Mouse (Mus musculus): ENCODE measurements at regions not wholly inside any gene's neighbourhood (a gene's known extent, or its start where the extent isn't known, plus 50 kb on each side); places are given as distances from the start of the nearest gene placed in this dataset.
A peak's percentile ranks its signal among the peaks of the same experiment; 100 is the strongest.

GRCm38 (mm10) chr15:5447707-5448496, 203.9 kb upstream of the Ptger4 start:
- ATAC-seq (ENCODE audit: low read depth) (no peak), DNase-seq (ENCODE audit: low spot score) (no peak)
- Histone ChIP-seq H3K4me3 (ENCODE audit: low read depth, low read length) (no peak overlapping the region), H3K9ac (ENCODE audit: low read depth, low read length) (no peak overlapping the region), H3K9me3 (ENCODE audit: control insufficient read depth, low read length) (no peaks in the 10 kb centered on the region), H3K4me2 (ENCODE audit: low read depth, low read length) (no peak overlapping the region), H3K4me1 (ENCODE audit: control insufficient read depth, insufficient read depth, low read length) (no peaks in the 10 kb centered on the region), H3K27ac (replicated peaks; ENCODE audit: low read depth, low read length) (no peak overlapping the region), H3K27me3 (replicated peaks; ENCODE audit: control insufficient read depth, insufficient read depth, low read length) (no peaks in the 10 kb centered on the region), H3K36me3 (ENCODE audit: control insufficient read depth, insufficient read depth, low read length) (no peaks in the 10 kb centered on the region)
- WGBS: 92% methylated on average over 2 of the region's 2 CpGs

GRCm38 (mm10) chr15:5459083-5459482, 215.1 kb upstream of the Ptger4 start:
- 87% methylated on average over 3 of the region's 3 CpGs for WGBS
- H3K27me3 ChIP-seq (replicated peaks; ENCODE audit: control insufficient read depth, insufficient read depth, low read length): no peaks in the 10 kb centered on the region
- H3K9me3 ChIP-seq (ENCODE audit: control insufficient read depth, low read length): no peaks in the 10 kb centered on the region
- no peaks in the 10 kb centered on the region for H3K4me1 ChIP-seq (ENCODE audit: control insufficient read depth, insufficient read depth, low read length)
- H3K27ac ChIP-seq (replicated peaks; ENCODE audit: low read depth, low read length): no peak overlapping the region
- H3K36me3 ChIP-seq (ENCODE audit: control insufficient read depth, insufficient read depth, low read length): no peaks in the 10 kb centered on the region
- no peak overlapping the region for H3K4me2 ChIP-seq (ENCODE audit: low read depth, low read length)
- ATAC-seq (ENCODE audit: low read depth): no peak
- no peak overlapping the region for H3K9ac ChIP-seq (ENCODE audit: low read depth, low read length)
- no peak overlapping the region for H3K4me3 ChIP-seq (ENCODE audit: low read depth, low read length)
- DNase-seq (ENCODE audit: low spot score): no peak

GRCm38 (mm10) chr15:5459580-5459979, 215.6 kb upstream of the Ptger4 start:
- no peaks in the 10 kb centered on the region for H3K9me3 ChIP-seq (ENCODE audit: control insufficient read depth, low read length)
- no peak overlapping the region for H3K9ac ChIP-seq (ENCODE audit: low read depth, low read length)
- H3K4me3 ChIP-seq (ENCODE audit: low read depth, low read length): no peak overlapping the region
- H3K27ac ChIP-seq (replicated peaks; ENCODE audit: low read depth, low read length): no peak overlapping the region
- no peaks in the 10 kb centered on the region for H3K36me3 ChIP-seq (ENCODE audit: control insufficient read depth, insufficient read depth, low read length)
- no peak for ATAC-seq (ENCODE audit: low read depth)
- no peak for DNase-seq (ENCODE audit: low spot score)
- 85% methylated on average over 4 of the region's 4 CpGs for WGBS
- H3K4me2 ChIP-seq (ENCODE audit: low read depth, low read length): no peak overlapping the region
- no peaks in the 10 kb centered on the region for H3K27me3 ChIP-seq (replicated peaks; ENCODE audit: control insufficient read depth, insufficient read depth, low read length)
- H3K4me1 ChIP-seq (ENCODE audit: control insufficient read depth, insufficient read depth, low read length): no peaks in the 10 kb centered on the region

GRCm38 (mm10) chr15:5462651-5463050, 218.7 kb upstream of the Ptger4 start:
- no peak for ATAC-seq (ENCODE audit: low read depth)
- WGBS: 80% methylated on average over 3 of the region's 3 CpGs

GRCm38 (mm10) chr15:5464732-5465131, 220.7 kb upstream of the Ptger4 start:
- ATAC-seq (ENCODE audit: low read depth): no peak
- no peak for DNase-seq (ENCODE audit: low spot score)
- 82% methylated on average over 5 of the region's 5 CpGs for WGBS

More at GRCm38 (mm10) chr15:5462651-5463050, 218.7 kb upstream of the Ptger4 start:
- Histone ChIP-seq H3K27me3 (replicated peaks; ENCODE audit: control insufficient read depth, insufficient read depth, low read length) (no peaks in the 10 kb centered on the region), H3K9me3 (ENCODE audit: control insufficient read depth, low read length) (no peaks in the 10 kb centered on the region), H3K36me3 (ENCODE audit: control insufficient read depth, insufficient read depth, low read length) (no peaks in the 10 kb centered on the region), H3K27ac (replicated peaks; ENCODE audit: low read depth, low read length) (no peak overlapping the region), H3K9ac (ENCODE audit: low read depth, low read length) (no peak overlapping the region), H3K4me1 (ENCODE audit: control insufficient read depth, insufficient read depth, low read length) (no peaks in the 10 kb centered on the region), H3K4me3 (ENCODE audit: low read depth, low read length) (no peak overlapping the region), H3K4me2 (ENCODE audit: low read depth, low read length) (no peak overlapping the region)
- no peak for DNase-seq (ENCODE audit: low spot score)

GRCm38 (mm10) chr15:5468535-5469073, 224.6 kb upstream of the Ptger4 start:
- Histone ChIP-seq H3K27ac (replicated peaks; ENCODE audit: low read depth, low read length) (no peak overlapping the region), H3K4me1 (ENCODE audit: control insufficient read depth, insufficient read depth, low read length) (no peaks in the 10 kb centered on the region), H3K9ac (ENCODE audit: low read depth, low read length) (no peak overlapping the region), H3K4me2 (ENCODE audit: low read depth, low read length) (no peak overlapping the region), H3K27me3 (replicated peaks; ENCODE audit: control insufficient read depth, insufficient read depth, low read length) (no peaks in the 10 kb centered on the region), H3K9me3 (ENCODE audit: control insufficient read depth, low read length) (no peaks in the 10 kb centered on the region), H3K36me3 (ENCODE audit: control insufficient read depth, insufficient read depth, low read length) (no peaks in the 10 kb centered on the region), H3K4me3 (ENCODE audit: low read depth, low read length) (no peak overlapping the region)
- ATAC-seq (ENCODE audit: low read depth) (peak; percentile 44), DNase-seq (ENCODE audit: low spot score) (peak; percentile 15)
- 35% methylated on average over 3 of the region's 3 CpGs for WGBS

More at GRCm38 (mm10) chr15:5464732-5465131, 220.7 kb upstream of the Ptger4 start:
- no peaks in the 10 kb centered on the region for H3K4me1 ChIP-seq (ENCODE audit: control insufficient read depth, insufficient read depth, low read length)
- no peak overlapping the region for H3K9ac ChIP-seq (ENCODE audit: low read depth, low read length)
- H3K36me3 ChIP-seq (ENCODE audit: control insufficient read depth, insufficient read depth, low read length): no peaks in the 10 kb centered on the region
- no peak overlapping the region for H3K27ac ChIP-seq (replicated peaks; ENCODE audit: low read depth, low read length)
- H3K4me2 ChIP-seq (ENCODE audit: low read depth, low read length): no peak overlapping the region
- H3K9me3 ChIP-seq (ENCODE audit: control insufficient read depth, low read length): no peaks in the 10 kb centered on the region
- no peak overlapping the region for H3K4me3 ChIP-seq (ENCODE audit: low read depth, low read length)
- no peaks in the 10 kb centered on the region for H3K27me3 ChIP-seq (replicated peaks; ENCODE audit: control insufficient read depth, insufficient read depth, low read length)

GRCm38 (mm10) chr15:5475389-5475995, 231.5 kb upstream of the Ptger4 start:
- H3K4me3 ChIP-seq (ENCODE audit: low read depth, low read length): no peak overlapping the region
- no peak overlapping the region for H3K27ac ChIP-seq (replicated peaks; ENCODE audit: low read depth, low read length)
- H3K4me2 ChIP-seq (ENCODE audit: low read depth, low read length): no peak overlapping the region
- H3K36me3 ChIP-seq (ENCODE audit: control insufficient read depth, insufficient read depth, low read length): no peaks in the 10 kb centered on the region
- 29% methylated on average over 1 of the region's 1 CpGs for WGBS
- no peaks in the 10 kb centered on the region for H3K9me3 ChIP-seq (ENCODE audit: control insufficient read depth, low read length)
- ATAC-seq (ENCODE audit: low read depth) (no peak), DNase-seq (ENCODE audit: low spot score) (no peak)
- H3K27me3 ChIP-seq (replicated peaks; ENCODE audit: control insufficient read depth, insufficient read depth, low read length): no peaks in the 10 kb centered on the region
- H3K9ac ChIP-seq (ENCODE audit: low read depth, low read length): no peak overlapping the region
- H3K4me1 ChIP-seq (ENCODE audit: control insufficient read depth, insufficient read depth, low read length): no peaks in the 10 kb centered on the region

GRCm38 (mm10) chr15:5493286-5493685, 249.3 kb upstream of the Ptger4 start:
- H3K36me3 ChIP-seq (ENCODE audit: control insufficient read depth, insufficient read depth, low read length): no peaks in the 10 kb centered on the region
- DNase-seq (ENCODE audit: low spot score): no peak
- H3K4me3 ChIP-seq (ENCODE audit: low read depth, low read length): no peak overlapping the region
- no peak overlapping the region for H3K27ac ChIP-seq (replicated peaks; ENCODE audit: low read depth, low read length)
- no peaks in the 10 kb centered on the region for H3K27me3 ChIP-seq (replicated peaks; ENCODE audit: control insufficient read depth, insufficient read depth, low read length)
- no peak for ATAC-seq (ENCODE audit: low read depth)
- no peak overlapping the region for H3K9ac ChIP-seq (ENCODE audit: low read depth, low read length)
- WGBS: 83% methylated on average over 3 of the region's 3 CpGs
- no peak overlapping the region for H3K4me2 ChIP-seq (ENCODE audit: low read depth, low read length)
- H3K9me3 ChIP-seq (ENCODE audit: control insufficient read depth, low read length): no peaks in the 10 kb centered on the region
- no peaks in the 10 kb centered on the region for H3K4me1 ChIP-seq (ENCODE audit: control insufficient read depth, insufficient read depth, low read length)

Data from embryonic facial prominence, embryonic 14.5 days (tissue).